Mouse (Mus musculus) left cerebral cortex, adult 8-10 months (tissue): ENCODE results near the gene Ankrd55. TPM values are rescaled to one million over a fixed set of nuclear protein-coding genes. Genes with fewer than 3 reads are reported as not detected.
"Not testable (repeated sequence)": the region's sequence is repeated elsewhere in the genome, so short reads cannot be mapped to it uniquely, and the experiment has no call there.

Experiments
- DNase-seq, 2 experiments: peaks; one replicate each; pipeline ENCODE4 v3.0.0; 2022; ENCODE audit warnings: low spot score in 2 of 2
- total RNA-seq, 4 experiments: library from RNA; stranded (reverse); gene quantifications; 2 replicates each; pipeline ENCODE4 v1.2.4; 2022

Ankrd55 gene
- total RNA-seq, 4 experiments from 2014 or later = 3.9 to 5.8 (median 5.0) TPM

- DNase-seq = no peak
Observed at GRCm38 (mm10) chr13:112293092-112293491, 4.8 kb downstream of the Ankrd55 start.

GRCm38 (mm10) chr13:112294446-112294845, 6.2 kb downstream of the Ankrd55 start:
- DNase-seq = no peak

GRCm38 (mm10) chr13:112297781-112298180, 9.5 kb downstream of the Ankrd55 start:
- no peak for DNase-seq

- no peak for DNase-seq
Observed at GRCm38 (mm10) chr13:112303429-112303828, 15.2 kb downstream of the Ankrd55 start.

- DNase-seq = no peak
Observed at GRCm38 (mm10) chr13:112308672-112309071, 20.4 kb downstream of the Ankrd55 start.

GRCm38 (mm10) chr13:112311611-112312010, 23.4 kb downstream of the Ankrd55 start:
- DNase-seq = not testable (repeated sequence)

- DNase-seq = no peak
Observed at GRCm38 (mm10) chr13:112315442-112315841, 27.2 kb downstream of the Ankrd55 start.

- no peak for DNase-seq
Observed at GRCm38 (mm10) chr13:112316622-112317482, 28.6 kb downstream of the Ankrd55 start.

GRCm38 (mm10) chr13:112318124-112318523, 29.9 kb downstream of the Ankrd55 start:
- DNase-seq = peak; percentile 19 to 76

- no peak for DNase-seq
Observed at GRCm38 (mm10) chr13:112323591-112324266, 35.5 kb downstream of the Ankrd55 start.

GRCm38 (mm10) chr13:112325126-112325525, 36.9 kb downstream of the Ankrd55 start:
- DNase-seq = no peak

- no peak for DNase-seq
Observed at GRCm38 (mm10) chr13:112326403-112326802, 38.2 kb downstream of the Ankrd55 start.

- no peak for DNase-seq
Observed at GRCm38 (mm10) chr13:112326977-112327376, 38.7 kb downstream of the Ankrd55 start.

GRCm38 (mm10) chr13:112327511-112327910, 39.3 kb downstream of the Ankrd55 start:
- DNase-seq = no peak

GRCm38 (mm10) chr13:112330257-112330656, 42.0 kb downstream of the Ankrd55 start:
- DNase-seq = no peak

GRCm38 (mm10) chr13:112330919-112331681, 42.8 kb downstream of the Ankrd55 start:
- DNase-seq = peak in 1 of 2 experiments; percentile 15

GRCm38 (mm10) chr13:112331682-112332061, 43.4 kb downstream of the Ankrd55 start:
- no peak for DNase-seq

- DNase-seq = no peak
Observed at GRCm38 (mm10) chr13:112335531-112335930, 47.3 kb downstream of the Ankrd55 start.

GRCm38 (mm10) chr13:112337146-112337545, 48.9 kb downstream of the Ankrd55 start:
- no peak for DNase-seq

- DNase-seq = no peak
Observed at GRCm38 (mm10) chr13:112340205-112340604, 52.0 kb downstream of the Ankrd55 start.

- DNase-seq = no peak
Observed at GRCm38 (mm10) chr13:112340761-112341160, 52.5 kb downstream of the Ankrd55 start.
